Mouse (Mus musculus) heart, postnatal 0 days (tissue): ENCODE measurements around the gene Fkbp4. TPM values are rescaled to one million over a fixed set of nuclear protein-coding genes. Genes with fewer than 3 reads are reported as not detected.
A peak's percentile ranks its signal among the peaks of the same experiment; 100 is the strongest.

Source experiments
- ATAC-seq: fragments of 200-750 bp; cut with Nextera tagmentation; 2 replicates; pipeline ENCODE4 v1.8.0; 2017; ENCODE audit warnings: low read depth, moderate number of reproducible peaks, moderate library complexity; ENCODE audit not compliant: insufficient read depth
- DNase-seq: peaks from one replicate; pipeline ENCODE4 v3.0.0-alpha.2; 2016; ENCODE audit warnings: low spot score
- H3K27ac ChIP-seq: fragments of 300-500 bp; sonication (generic); 2 replicates; pipeline ENCODE4 v1.5.1; 2014; ENCODE audit warnings: low read depth, mild to moderate bottlenecking
- H3K27me3 ChIP-seq: fragments of 300-500 bp; sonication (generic); 2 replicates; pipeline ENCODE4 v1.6.1; 2014; ENCODE audit warnings: low read length, mixed read lengths; ENCODE audit not compliant: control insufficient read depth, insufficient read depth
- H3K36me3 ChIP-seq: fragments of 300-500 bp; sonication (generic); replicated peaks from 2 replicates; pipeline ENCODE4 v1.6.1; 2014; ENCODE audit warnings: low read length, mixed read lengths; ENCODE audit not compliant: control insufficient read depth, insufficient read depth
- H3K4me1 ChIP-seq: fragments of 300-500 bp; sonication (generic); 2 replicates; pipeline ENCODE4 v1.6.1; 2014; ENCODE audit warnings: antibody characterized with exemption; ENCODE audit not compliant: control insufficient read depth, insufficient read depth
- H3K4me2 ChIP-seq: fragments of 300-500 bp; sonication (generic); 2 replicates; pipeline ENCODE4 v1.6.1; 2014; ENCODE audit warnings: low read depth, mild to moderate bottlenecking, low read length, moderate library complexity
- H3K4me3 ChIP-seq: fragments of 300-500 bp; sonication (generic); 2 replicates; pipeline ENCODE4 v1.5.1; 2014; ENCODE audit warnings: low read depth, low read length
- H3K9ac ChIP-seq: fragments of 300-500 bp; sonication (generic); replicated peaks from 2 replicates; pipeline ENCODE4 v1.6.1; 2014; ENCODE audit warnings: low read depth, low read length, mixed read lengths
- H3K9me3 ChIP-seq: fragments of 300-500 bp; sonication (generic); replicated peaks from 2 replicates; pipeline ENCODE4 v1.6.1; 2016; ENCODE audit warnings: low read length; ENCODE audit not compliant: control insufficient read depth
- CTCF ChIP-seq: IDR thresholded peaks from 2 replicates; pipeline ENCODE4 v1.5.1; 2016; ENCODE audit warnings: antibody characterized with exemption, control low read depth, low read depth
- EP300 ChIP-seq: IDR thresholded peaks from 2 replicates; pipeline ENCODE4 v1.6.1; 2016; ENCODE audit warnings: antibody characterized with exemption, low read depth
- WGBS: fragments of 180-500 bp; shearing (Covaris S2); extraction: QIAGEN DNeasy Blood & Tissue Kit; methylation state at CpG from one replicate; pipeline ENCODE4 v1.1.7; 2014; 5-methylcytosine and 5-hydroxymethylcytosine counted together
- polyA plus RNA-seq: library from polyadenylated mRNA; unstranded; fragments of >200 nt; fragmentation: Nextera tagmentation; extraction: Ambion mirVana; gene quantifications from 2 replicates; pipeline ENCODE4 v1.2.1, GENCODE M21; 2015
- total RNA-seq: library from RNA; depleted of rRNA; stranded (reverse); fragments of >200 nt; gene quantifications from 2 replicates; pipeline ENCODE4 v1.2.3, GENCODE M21; 2014; ENCODE audit warnings: low replicate concordance; rRNA removed

Fkbp4 gene
- total RNA-seq (148 and 154 TPM in 2 replicates), polyA plus RNA-seq (217 and 226 TPM in 2 replicates)

- no peaks in the 10 kb centered on the region for H3K27me3 ChIP-seq
- H3K27ac ChIP-seq = peak within 1 kb of the TSS; percentile 88
- ATAC-seq (peak; percentile 95), DNase-seq (peak; percentile 93)
- H3K36me3 ChIP-seq = peaks cover 22% of the 10 kb centered on the region
- 0% methylated on average over 61 of the region's 67 CpGs for WGBS
- H3K4me1 ChIP-seq = peaks cover 35% of the 10 kb centered on the region
- H3K4me2 ChIP-seq = peak within 1 kb of the TSS; percentile 90
- H3K4me3 ChIP-seq = peak within 1 kb of the TSS; percentile 83
- H3K9me3 ChIP-seq = no peaks in the 10 kb centered on the region
- peak within 1 kb of the TSS; percentile 82 for H3K9ac ChIP-seq
- no peak for TF ChIP-seq CTCF
- TF ChIP-seq EP300 = no peak
These were observed at the start of gene Fkbp4 for GRCm38 (mm10) chr6:128438317-128438870. Fkbp4 (minus strand) TSS chr6:128438677.

GRCm38 (mm10) chr6:128487736-128488135 is 49.3 kb upstream of the Fkbp4 start:
- Histone ChIP-seq H3K9ac (no peak overlapping the region), H3K9me3 (no peaks in the 10 kb centered on the region), H3K27ac (no peak overlapping the region), H3K36me3 (no peaks in the 10 kb centered on the region), H3K4me3 (no peak overlapping the region), H3K4me2 (no peak overlapping the region), H3K27me3 (no peaks in the 10 kb centered on the region), H3K4me1 (no peaks in the 10 kb centered on the region)
- DNase-seq (no peak), ATAC-seq (no peak)
- WGBS = 81% methylated on average over 11 of the region's 11 CpGs
- TF ChIP-seq CTCF (no peak), EP300 (no peak)

GRCm38 (mm10) chr6:128479463-128480454 is 41.3 kb upstream of the Fkbp4 start:
- Histone ChIP-seq H3K27me3 (no peaks in the 10 kb centered on the region), H3K36me3 (no peaks in the 10 kb centered on the region), H3K9ac (no peak overlapping the region), H3K4me2 (peak overlapping the region; percentile 52), H3K4me3 (no peak overlapping the region), H3K4me1 (no peaks in the 10 kb centered on the region), H3K27ac (no peak overlapping the region), H3K9me3 (no peaks in the 10 kb centered on the region)
- WGBS = 16% methylated on average over 26 of the region's 26 CpGs
- ATAC-seq (peak; percentile 97), DNase-seq (peak; percentile 89)
- no peak for TF ChIP-seq EP300
- TF ChIP-seq CTCF = peak; percentile 100

GRCm38 (mm10) chr6:128477495-128477894 is 39.0 kb upstream of the Fkbp4 start:
- no peak overlapping the region for H3K27ac ChIP-seq
- H3K4me1 ChIP-seq = no peaks in the 10 kb centered on the region
- H3K9me3 ChIP-seq = no peaks in the 10 kb centered on the region
- no peak overlapping the region for H3K4me2 ChIP-seq
- no peak overlapping the region for H3K9ac ChIP-seq
- H3K4me3 ChIP-seq = no peak overlapping the region
- ATAC-seq (no peak), DNase-seq (no peak)
- no peak for TF ChIP-seq CTCF
- no peak for TF ChIP-seq EP300
- H3K36me3 ChIP-seq = no peaks in the 10 kb centered on the region
- 10% methylated on average over 4 of the region's 4 CpGs for WGBS
- H3K27me3 ChIP-seq = no peaks in the 10 kb centered on the region

GRCm38 (mm10) chr6:128474112-128474511 is 35.6 kb upstream of the Fkbp4 start:
- DNase-seq = no peak
- ATAC-seq = no peak
- Histone ChIP-seq H3K36me3 (no peaks in the 10 kb centered on the region), H3K9me3 (no peaks in the 10 kb centered on the region), H3K4me2 (no peak overlapping the region), H3K27me3 (no peaks in the 10 kb centered on the region), H3K27ac (no peak overlapping the region), H3K9ac (no peak overlapping the region), H3K4me1 (no peaks in the 10 kb centered on the region), H3K4me3 (no peak overlapping the region)
- no peak for TF ChIP-seq CTCF
- no peak for TF ChIP-seq EP300
- 82% methylated on average over 6 of the region's 6 CpGs for WGBS
